Mouse (Mus musculus) C2C12 (cell line): ENCODE measurements around the gene Vgll4.

ENCODE experiments used
- CTCF ChIP-seq: IDR thresholded peaks from one replicate; pipeline ENCODE4 v1.5.1; 2011; ENCODE audit not compliant: control insufficient read depth, insufficient read depth, insufficient read length
- MAX ChIP-seq: IDR thresholded peaks from one replicate; pipeline ENCODE4 v1.6.1; 2011; ENCODE audit warnings: mild to moderate bottlenecking, control low read depth
- MYOD1 ChIP-seq: IDR thresholded peaks from one replicate; pipeline ENCODE4 v1.6.1; 2011; ENCODE audit warnings: low read depth; ENCODE audit not compliant: control insufficient read depth, insufficient read length
- USF1 ChIP-seq: IDR thresholded peaks from one replicate; pipeline ENCODE4 v1.6.1; 2011; ENCODE audit warnings: low read depth, mild to moderate bottlenecking, control low read depth, moderate library complexity

DNA sequence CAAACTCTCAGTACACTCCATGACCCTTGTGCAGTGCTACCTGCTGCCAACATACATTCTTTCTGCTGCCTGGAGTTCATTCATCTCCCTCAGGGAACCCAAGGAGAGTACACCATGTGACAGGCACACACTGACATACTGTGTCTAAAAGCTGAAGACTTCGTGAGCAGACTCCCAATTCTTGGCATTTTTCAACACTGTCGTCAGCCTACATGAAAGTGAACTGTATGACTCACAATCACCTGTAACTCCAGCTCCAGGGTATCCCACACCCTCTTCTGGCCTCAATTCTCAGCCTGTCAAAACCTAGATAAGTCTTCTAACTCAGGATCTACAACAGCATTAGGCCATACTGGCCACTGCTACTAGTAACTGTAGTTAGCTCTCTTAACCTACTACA is 5.6 kb downstream of the Vgll4 start:
- TF ChIP-seq CTCF = no peak
- no peak for TF ChIP-seq MAX
- TF ChIP-seq USF1 = no peak
- TF ChIP-seq MYOD1 = no peak
